Mouse (Mus musculus) heart, adult 2 months (tissue): ENCODE measurements around the gene Ezh1. TPM values are rescaled to one million over a fixed set of nuclear protein-coding genes. Genes with fewer than 3 reads are reported as not detected.
A peak's percentile ranks its signal among the peaks of the same experiment; 100 is the strongest.

ENCODE experiments used
- DNase-seq, 2 experiments: peaks; one replicate each; pipeline ENCODE4 v3.0.0; 2021
- H3K27ac ChIP-seq: fragments of 200-600 bp; 2 replicates; pipeline ENCODE4 v1.8.1; 2022
- H3K27me3 ChIP-seq: fragments of 200-500 bp; 2 replicates; pipeline ENCODE4 v1.6.1; 2012; ENCODE audit warnings: mild to moderate bottlenecking, low read length, inconsistent platforms, mixed read lengths; ENCODE audit not compliant: control insufficient read depth, insufficient read depth
- H3K36me3 ChIP-seq: fragments of 200-500 bp; 2 replicates; pipeline ENCODE4 v1.6.1; 2012; ENCODE audit warnings: low read length, inconsistent platforms; ENCODE audit not compliant: control insufficient read depth, insufficient read depth
- H3K4me1 ChIP-seq: fragments of 200-500 bp; 2 replicates; pipeline ENCODE4 v1.6.1; 2011; ENCODE audit warnings: low read length; ENCODE audit not compliant: control insufficient read depth, insufficient read depth
- H3K4me3 ChIP-seq: fragments of 200-600 bp; 2 replicates; pipeline ENCODE4 v1.8.1; 2022
- H3K79me2 ChIP-seq: fragments of 200-500 bp; replicated peaks from 2 replicates; pipeline ENCODE4 v1.6.1; 2012; ENCODE audit warnings: mild to moderate bottlenecking, inconsistent platforms, low read length, moderate library complexity, mixed read lengths; ENCODE audit not compliant: control insufficient read depth, insufficient read depth
- H3K9ac ChIP-seq: fragments of 200-500 bp; 2 replicates; pipeline ENCODE4 v1.6.1; 2012; ENCODE audit warnings: low read depth, mild to moderate bottlenecking, control low read depth, inconsistent platforms, low read length, mixed read lengths
- CTCF ChIP-seq: fragments of 200-600 bp; IDR thresholded peaks from 2 replicates; pipeline ENCODE4 v1.8.1; 2022; ENCODE audit warnings: antibody characterized with exemption, mild to moderate bottlenecking, moderate library complexity
- EP300 ChIP-seq: fragments of 200-500 bp; IDR thresholded peaks from 2 replicates; pipeline ENCODE4 v1.6.1; 2011; ENCODE audit warnings: low read depth, low read length, control low read depth; ENCODE audit not compliant: insufficient read depth
- POLR2A ChIP-seq: fragments of 200-500 bp; IDR thresholded peaks from 2 replicates; pipeline ENCODE4 v1.6.1; 2011; ENCODE audit warnings: mild to moderate bottlenecking, low read depth, low read length, control low read depth; ENCODE audit not compliant: insufficient read depth
- WGBS: fragments of 180-500 bp; shearing (Covaris S2); methylation state at CpG from one replicate; pipeline ENCODE4 v1.1.7; 2018; 5-methylcytosine and 5-hydroxymethylcytosine counted together
- intact Hi-C: fragments of 180-260 bp; cut with DNase I; formaldehyde crosslinking; loops from one replicate; pipeline ENCODE4 v1.15.1; 2025
- polyA plus RNA-seq: library from polyadenylated mRNA; depleted of rRNA; stranded (reverse); fragments of >200 nt; gene quantifications from 2 replicates; pipeline ENCODE4 v1.2.3, GENCODE M21; 2012
- total RNA-seq, 2 experiments: library from RNA; stranded (reverse); gene quantifications; 2 replicates each; pipeline ENCODE4 v1.2.3; 2021

Gene Ezh1
- total and polyA plus RNA-seq, 3 experiments = 26.1 to 31.4 (median 29.8) TPM

DNA sequence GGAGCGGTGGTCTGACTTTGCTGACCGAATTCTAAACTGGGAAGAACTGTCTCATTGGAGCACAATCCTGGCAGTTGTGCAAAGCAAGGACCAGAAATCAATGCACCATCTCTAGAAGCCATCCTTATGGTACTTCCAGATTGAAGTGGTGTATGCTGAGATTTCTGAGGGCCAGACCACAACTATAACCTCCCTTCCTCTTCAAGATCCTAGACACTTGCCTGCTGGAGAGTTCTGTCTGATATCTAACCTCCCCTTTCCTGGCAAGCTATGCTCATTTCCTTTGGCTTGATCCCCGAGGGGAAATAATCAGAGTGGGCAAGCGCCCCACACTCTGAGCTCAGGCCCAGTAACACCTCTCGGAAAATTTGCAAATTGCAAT is 53.8 kb downstream of the Ezh1 start:
- DNase-seq = no peak
- Histone ChIP-seq H3K79me2 (no peaks in the 10 kb centered on the region), H3K36me3 (0 out of 2 replicates have a peak, but pooled peaks cover 2% of the 10 kb centered on the region), H3K27me3 (no peaks in the 10 kb centered on the region), H3K4me3 (peak overlapping the region; percentile 53), H3K27ac (peak overlapping the region; percentile 91), H3K4me1 (peaks cover 11% of the 10 kb centered on the region), H3K9ac (peak overlapping the region; percentile 62)
- TF ChIP-seq POLR2A (no peak), EP300 (no peak), CTCF (no peak)
- 4% methylated on average over 5 of the region's 5 CpGs for WGBS
- intact Hi-C loops = loop anchor here (5.0 to 10.0 kb wide), 2 partner anchors 35 to 458 kb away; partner anchors contain the start of genes Hspb9 and Kat2a

- TF ChIP-seq POLR2A (peak; percentile 72), CTCF (no peak)
- intact Hi-C loops = loop anchor here (5.0 to 10.0 kb wide), 2 partner anchors 35 to 457 kb away; partner anchors contain the start of genes Hspb9 and Kat2a
- H3K27ac ChIP-seq = peak overlapping the region; percentile 91
- H3K79me2 ChIP-seq = no peaks in the 10 kb centered on the region
- peak; percentile 83 to 84 for DNase-seq
- H3K4me3 ChIP-seq = peak overlapping the region; percentile 53
- peaks cover 11% of the 10 kb centered on the region for H3K4me1 ChIP-seq
- H3K27me3 ChIP-seq = no peaks in the 10 kb centered on the region
- peak overlapping the region; percentile 62 for H3K9ac ChIP-seq
- under 1% methylated on average over 31 of the region's 31 CpGs for whole genome bisulfite sequencing
- 0 out of 2 replicates have a peak, but pooled peaks cover 2% of the 10 kb centered on the region for H3K36me3 ChIP-seq
Measured at GRCm38 (mm10) chr11:101171721-101172433, 54.4 kb downstream of the Ezh1 start.

- Histone ChIP-seq H3K27ac (peak within 1 kb of the TSS; percentile 96), H3K36me3 (peaks cover 2% of the 10 kb centered on the region; the same call in 1 of the 2 replicates), H3K79me2 (no peaks in the 10 kb centered on the region), H3K4me3 (peak within 1 kb of the TSS; percentile 65), H3K4me1 (peaks cover 10% of the 10 kb centered on the region), H3K27me3 (no peaks in the 10 kb centered on the region), H3K9ac (peak within 1 kb of the TSS; percentile 78)
- TF ChIP-seq POLR2A (peak; percentile 80), EP300 (peak; percentile 69; the same call in 1 of the 2 replicates), CTCF (peak; percentile 34)
- peak; percentile 93 to 96 for DNase-seq
- under 1% methylated on average over 48 of the region's 50 CpGs for WGBS
- intact Hi-C loops = loop anchor here (5.0 to 10.0 kb wide), 2 partner anchors 34 to 456 kb away; partner anchors contain the start of genes Hspb9 and Kat2a
Measured at GRCm38 (mm10) chr11:101170811-101171610, 55.3 kb downstream of the Ezh1 start, which contains the start of gene Plekhh3. Gene Plekhh3 (minus strand): TSS chr11:101171351.

- H3K4me3 ChIP-seq = peak within 1 kb of the TSS; percentile 65
- H3K79me2 ChIP-seq = no peaks in the 10 kb centered on the region
- peaks cover 2% of the 10 kb centered on the region; the same call in 1 of the 2 replicates for H3K36me3 ChIP-seq
- H3K27ac ChIP-seq = peak within 1 kb of the TSS; percentile 96
- H3K4me1 ChIP-seq = peaks cover 10% of the 10 kb centered on the region
- H3K27me3 ChIP-seq = no peaks in the 10 kb centered on the region
- peak; percentile 82 to 84 for DNase-seq
- TF ChIP-seq POLR2A (peak; percentile 45; the same call in 1 of the 2 replicates), EP300 (peak; percentile 52; the same call in 1 of the 2 replicates), CTCF (no peak)
- under 1% methylated on average over 35 of the region's 35 CpGs for WGBS
- intact Hi-C loops = loop anchor here (5.0 to 10.0 kb wide), 2 partner anchors 33 to 456 kb away; partner anchors contain the start of genes Hspb9 and Kat2a
- H3K9ac ChIP-seq = peak within 1 kb of the TSS; percentile 78
Measured at GRCm38 (mm10) chr11:101170354-101170810, 55.9 kb downstream of the Ezh1 start, which contains the start of gene Cntnap1. Gene Cntnap1 (plus strand): TSS chr11:101170523.

- WGBS = 11% methylated on average over 17 of the region's 17 CpGs
- Histone ChIP-seq H3K36me3 (peaks cover 2% of the 10 kb centered on the region; the same call in 1 of the 2 replicates), H3K79me2 (no peaks in the 10 kb centered on the region), H3K4me3 (peak overlapping the region; percentile 65), H3K9ac (peak overlapping the region; percentile 78), H3K27ac (peak overlapping the region; percentile 96), H3K27me3 (no peaks in the 10 kb centered on the region), H3K4me1 (peaks cover 8% of the 10 kb centered on the region)
- peak; percentile 49 to 58 for DNase-seq
- intact Hi-C loops = loop anchor here (5.0 to 10.0 kb wide), 2 partner anchors 32 to 455 kb away; partner anchors contain the start of genes Hspb9 and Kat2a
- TF ChIP-seq POLR2A (no peak), EP300 (no peak), CTCF (no peak)
Measured at GRCm38 (mm10) chr11:101169301-101170107, 56.8 kb downstream of the Ezh1 start.
